Mouse (Mus musculus): Measurements from ENCODE around the gene Fgfr2. TPM values are rescaled to one million over a fixed set of nuclear protein-coding genes. Genes with fewer than 3 reads are reported as not detected.
A peak's percentile ranks its signal among the peaks of the same experiment; 100 is the strongest.

Gene Fgfr2
- polyA plus RNA-seq, 1 experiment, result 52.3 TPM

- DNase-seq (ENCODE audit: low read depth), result peak; percentile 24
- TF ChIP-seq POLR2A (IDR thresholded peaks at IDR 0.05; ENCODE audit: borderline replicate concordance, extremely low read depth, insufficient read depth, insufficient read length, poor library complexity, severe bottlenecking) (no peak), CTCF (IDR thresholded peaks at IDR 0.05; ENCODE audit: borderline replicate concordance, extremely low read depth, insufficient read depth, insufficient read length) (no peak)
Observed at GRCm38 (mm10) chr7:132722401-132723370, 400.5 kb downstream of the Fgfr2 start.

- peak; percentile 82 for DNase-seq (ENCODE audit: low read depth)
- TF ChIP-seq CTCF (IDR thresholded peaks at IDR 0.05; ENCODE audit: borderline replicate concordance, extremely low read depth, insufficient read depth, insufficient read length) (no peak), POLR2A (IDR thresholded peaks at IDR 0.05; ENCODE audit: borderline replicate concordance, extremely low read depth, insufficient read depth, insufficient read length, poor library complexity, severe bottlenecking) (no peak)
Observed at GRCm38 (mm10) chr7:132720562-132720961, 402.6 kb downstream of the Fgfr2 start.

- no peak for TF ChIP-seq CTCF (IDR thresholded peaks at IDR 0.05; ENCODE audit: borderline replicate concordance, extremely low read depth, insufficient read depth, insufficient read length)
- TF ChIP-seq POLR2A (IDR thresholded peaks at IDR 0.05; ENCODE audit: borderline replicate concordance, extremely low read depth, insufficient read depth, insufficient read length, poor library complexity, severe bottlenecking), result no peak
Observed at GRCm38 (mm10) chr7:132719570-132719969, 403.6 kb downstream of the Fgfr2 start.

GRCm38 (mm10) chr7:132715259-132715658, 407.9 kb downstream of the Fgfr2 start:
- no peak for TF ChIP-seq CTCF (IDR thresholded peaks at IDR 0.05; ENCODE audit: borderline replicate concordance, extremely low read depth, insufficient read depth, insufficient read length)
- TF ChIP-seq POLR2A (IDR thresholded peaks at IDR 0.05; ENCODE audit: borderline replicate concordance, extremely low read depth, insufficient read depth, insufficient read length, poor library complexity, severe bottlenecking), result no peak
- no peak for DNase-seq (ENCODE audit: low read depth)

More at GRCm38 (mm10) chr7:132719570-132719969, 403.6 kb downstream of the Fgfr2 start:
- DNase-seq (ENCODE audit: low read depth), result no peak

GRCm38 (mm10) chr7:132714236-132714923, 408.8 kb downstream of the Fgfr2 start:
- TF ChIP-seq CTCF (IDR thresholded peaks at IDR 0.05; ENCODE audit: borderline replicate concordance, extremely low read depth, insufficient read depth, insufficient read length) (no peak), POLR2A (IDR thresholded peaks at IDR 0.05; ENCODE audit: borderline replicate concordance, extremely low read depth, insufficient read depth, insufficient read length, poor library complexity, severe bottlenecking) (no peak)
- peak; percentile 89 for DNase-seq (ENCODE audit: low read depth)

- TF ChIP-seq CTCF (IDR thresholded peaks at IDR 0.05; ENCODE audit: borderline replicate concordance, extremely low read depth, insufficient read depth, insufficient read length) (no peak), POLR2A (IDR thresholded peaks at IDR 0.05; ENCODE audit: borderline replicate concordance, extremely low read depth, insufficient read depth, insufficient read length, poor library complexity, severe bottlenecking) (no peak)
- no peak for DNase-seq (ENCODE audit: low read depth)
Observed at GRCm38 (mm10) chr7:132713483-132714126, 409.5 kb downstream of the Fgfr2 start.

GRCm38 (mm10) chr7:132712956-132713355, 410.2 kb downstream of the Fgfr2 start:
- TF ChIP-seq CTCF (IDR thresholded peaks at IDR 0.05; ENCODE audit: borderline replicate concordance, extremely low read depth, insufficient read depth, insufficient read length) (no peak), POLR2A (IDR thresholded peaks at IDR 0.05; ENCODE audit: borderline replicate concordance, extremely low read depth, insufficient read depth, insufficient read length, poor library complexity, severe bottlenecking) (no peak)
- DNase-seq (ENCODE audit: low read depth), result no peak

- peak; percentile 57 for DNase-seq (ENCODE audit: low read depth)
- TF ChIP-seq CTCF (IDR thresholded peaks at IDR 0.05; ENCODE audit: borderline replicate concordance, extremely low read depth, insufficient read depth, insufficient read length) (no peak), POLR2A (IDR thresholded peaks at IDR 0.05; ENCODE audit: borderline replicate concordance, extremely low read depth, insufficient read depth, insufficient read length, poor library complexity, severe bottlenecking) (no peak)
Observed at GRCm38 (mm10) chr7:132712044-132712708, 411.0 kb downstream of the Fgfr2 start.

GRCm38 (mm10) chr7:132711579-132711978, 411.6 kb downstream of the Fgfr2 start:
- no peak for DNase-seq (ENCODE audit: low read depth)
- no peak for TF ChIP-seq POLR2A (IDR thresholded peaks at IDR 0.05; ENCODE audit: borderline replicate concordance, extremely low read depth, insufficient read depth, insufficient read length, poor library complexity, severe bottlenecking)
- TF ChIP-seq CTCF (IDR thresholded peaks at IDR 0.05; ENCODE audit: borderline replicate concordance, extremely low read depth, insufficient read depth, insufficient read length), result no peak

GRCm38 (mm10) chr7:132705130-132705529, 418.0 kb downstream of the Fgfr2 start:
- TF ChIP-seq POLR2A (IDR thresholded peaks at IDR 0.05; ENCODE audit: borderline replicate concordance, extremely low read depth, insufficient read depth, insufficient read length, poor library complexity, severe bottlenecking) (no peak), CTCF (IDR thresholded peaks at IDR 0.05; ENCODE audit: borderline replicate concordance, extremely low read depth, insufficient read depth, insufficient read length) (peak; percentile 18; the same call in 1 of the 2 replicates)
- no peak for DNase-seq (ENCODE audit: low read depth)

Measured in brain, embryonic 14.5 days (tissue).